Mouse (Mus musculus): ENCODE measurements around the gene Tmem156. TPM values are rescaled to one million over a fixed set of nuclear protein-coding genes. Genes with fewer than 3 reads are reported as not detected.
"Not testable (repeated sequence)": the region's sequence is repeated elsewhere in the genome, so short reads cannot be mapped to it uniquely, and the experiment has no call there.

Tmem156 gene
- under 1 TPM in 1 of 4 experiments, not detected in 3; 0.17 TPM for total RNA-seq (2022)

DNA sequence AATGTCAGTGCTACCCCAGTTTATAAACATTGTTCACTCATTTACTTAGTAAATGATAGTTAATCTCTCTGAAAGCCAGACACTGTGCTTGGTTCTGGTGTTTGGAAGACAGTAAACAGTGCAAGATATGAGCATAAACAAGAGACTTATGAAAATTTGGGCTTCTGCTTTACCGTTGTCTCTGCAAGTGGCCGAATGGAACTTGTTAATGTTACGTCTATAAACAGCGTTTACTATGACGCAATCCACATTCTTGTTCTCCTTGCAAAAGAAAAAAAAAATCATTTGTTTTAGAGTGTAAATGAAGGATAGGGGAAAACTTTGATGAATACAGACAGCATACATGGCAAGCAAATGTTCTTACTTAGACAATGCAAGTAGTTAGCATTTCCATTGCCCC, at the start of gene Tmem156:
TSS of gene Tmem156 (minus strand) at position 212 of the 400 bp plus-strand sequence.
- DNase-seq (ENCODE audit: low spot score), result no peak

DNA sequence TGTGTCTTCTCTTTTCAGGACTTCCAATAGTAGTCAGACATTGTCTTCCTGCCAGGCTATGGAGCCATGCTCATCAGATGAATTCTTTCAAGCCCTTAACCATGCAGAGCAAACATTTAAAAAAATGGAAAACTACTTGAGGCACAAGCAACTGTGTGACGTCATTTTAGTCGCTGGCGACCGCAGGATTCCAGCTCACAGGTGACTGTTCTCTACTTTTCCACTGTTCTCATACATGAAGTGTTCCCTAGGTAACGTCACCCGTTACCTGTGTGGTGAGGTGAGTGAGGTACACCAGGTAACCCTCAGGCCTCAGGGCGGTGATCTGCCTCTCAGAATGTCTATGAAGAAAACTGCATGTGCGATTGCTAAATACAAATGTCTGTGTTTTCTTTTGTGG, 49.3 kb upstream of the Tmem156 start:
- DNase-seq (ENCODE audit: low spot score), result no peak

DNA sequence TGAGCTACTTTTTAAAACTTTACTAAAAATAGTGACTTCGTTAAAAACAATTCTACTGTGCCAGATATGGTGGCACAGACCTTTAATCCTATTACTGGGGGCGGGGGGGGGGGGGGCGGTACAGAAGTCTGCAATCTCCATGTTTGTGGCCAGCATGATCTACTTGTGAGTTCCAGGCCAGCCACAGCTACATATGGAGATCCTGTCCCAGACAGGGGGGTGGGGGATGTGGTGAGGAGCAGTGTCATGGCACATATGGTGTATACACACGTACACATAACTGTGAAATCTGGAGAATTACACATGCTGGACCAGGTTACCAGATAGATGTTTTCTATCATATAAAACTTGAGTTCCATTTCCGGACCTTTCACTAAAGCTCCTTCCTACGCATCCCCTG, 45.1 kb upstream of the Tmem156 start:
- no peak for DNase-seq (ENCODE audit: low spot score)

DNA sequence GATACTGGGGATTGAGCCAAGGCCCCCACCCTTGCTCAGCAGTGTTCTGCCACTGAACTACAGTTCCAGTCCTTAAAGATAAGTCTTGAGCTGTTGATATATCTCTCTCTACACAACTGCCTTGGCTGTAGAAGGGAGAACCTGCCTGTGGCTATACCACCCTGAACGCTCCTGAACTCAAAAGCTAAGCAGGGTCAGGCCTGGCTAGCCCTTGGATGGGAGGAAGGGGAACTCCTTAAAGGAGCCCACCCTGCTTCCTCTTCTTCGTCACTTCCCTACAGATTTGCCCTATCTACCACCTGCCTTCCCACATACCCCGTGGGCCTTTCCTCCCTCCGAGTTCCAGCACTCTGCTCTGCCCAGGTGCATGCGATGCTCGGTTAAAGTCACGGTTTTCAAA, 44.2 kb upstream of the Tmem156 start:
- no peak for DNase-seq (ENCODE audit: low spot score)

DNA sequence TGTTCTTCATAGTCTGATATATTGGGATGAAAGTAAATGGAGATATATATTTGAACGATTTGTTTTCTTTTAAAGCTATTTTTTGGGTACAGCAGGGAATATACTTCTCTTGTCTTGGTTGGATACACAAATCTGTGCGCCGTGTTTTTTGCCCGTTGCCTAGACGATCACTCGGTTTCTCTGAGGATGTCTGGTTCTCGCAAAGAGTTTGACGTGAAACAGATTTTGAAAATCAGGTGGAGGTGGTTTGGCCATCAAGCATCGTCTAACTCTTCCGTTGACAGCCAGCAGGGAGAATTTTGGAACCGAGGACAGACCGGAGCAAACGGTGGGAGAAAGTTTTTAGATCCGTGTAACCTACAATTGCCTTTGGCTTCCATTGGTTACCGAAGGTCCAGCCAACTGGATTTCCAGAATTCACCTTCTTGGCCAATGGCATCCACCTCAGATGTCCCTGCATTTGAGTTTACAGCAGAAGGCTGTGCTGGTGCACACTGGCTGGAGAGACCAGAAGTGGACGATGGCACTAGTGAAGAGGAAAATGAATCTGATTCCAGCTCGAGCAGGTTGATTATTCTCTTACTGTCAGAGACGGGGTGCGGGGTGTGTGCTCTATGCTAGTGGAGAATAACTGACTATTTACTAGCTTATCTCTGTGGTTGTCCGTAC, 39.4 kb upstream of the Tmem156 start:
- no peak for DNase-seq (ENCODE audit: low spot score)

DNA sequence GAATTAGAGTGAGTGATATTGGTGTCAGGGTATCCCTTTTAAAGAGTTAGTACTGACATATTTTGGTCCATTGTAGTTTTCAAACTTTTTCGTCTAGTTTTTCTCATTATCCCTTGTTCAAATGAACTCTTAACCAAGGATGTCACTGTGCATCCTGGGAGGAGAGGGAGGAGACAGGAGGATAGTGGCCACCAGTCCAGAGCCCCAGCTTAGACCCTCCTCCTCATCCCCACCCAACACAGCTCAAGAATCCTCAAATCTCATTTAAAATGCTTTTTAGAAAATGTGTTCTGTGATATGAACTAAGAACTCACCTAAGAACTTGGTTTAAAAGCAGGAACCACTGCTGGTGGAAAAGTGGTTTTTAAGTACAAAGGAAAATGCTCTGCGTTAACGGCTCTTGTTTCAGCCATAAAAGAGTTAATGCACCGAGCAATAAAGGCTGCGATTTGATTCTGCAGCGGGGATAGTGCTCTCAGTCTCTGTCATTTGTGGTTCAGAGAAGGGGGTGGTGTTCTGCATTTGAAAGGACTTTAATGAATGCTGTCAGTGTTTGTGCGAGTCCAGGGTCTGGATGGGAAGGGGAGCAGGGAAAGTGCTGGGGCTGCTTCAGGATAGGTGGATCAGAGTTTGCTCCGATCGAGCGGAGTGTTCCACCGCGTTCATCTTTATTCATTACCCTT, 38.7 kb upstream of the Tmem156 start:
- no peak for DNase-seq (ENCODE audit: low spot score)

DNA sequence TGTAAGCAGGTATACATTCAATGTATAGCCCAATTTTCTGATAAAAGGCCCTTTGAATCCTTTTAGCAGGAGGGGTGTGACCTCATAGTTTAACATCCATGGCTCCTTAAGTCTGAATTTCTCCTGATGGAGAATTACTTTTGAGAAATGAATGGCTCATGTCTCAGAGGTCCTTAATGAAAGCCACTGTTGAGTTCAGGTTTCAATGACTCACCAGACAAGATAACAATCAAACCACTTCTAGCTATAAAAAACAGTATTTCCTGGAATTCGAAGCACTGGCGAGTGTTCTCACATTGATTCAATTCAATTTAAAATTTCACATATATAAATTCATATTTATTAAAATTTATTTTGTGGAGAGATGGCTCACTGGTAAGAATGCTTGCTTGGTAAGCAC, 36.5 kb upstream of the Tmem156 start:
- no peak for DNase-seq (ENCODE audit: low spot score)

DNA sequence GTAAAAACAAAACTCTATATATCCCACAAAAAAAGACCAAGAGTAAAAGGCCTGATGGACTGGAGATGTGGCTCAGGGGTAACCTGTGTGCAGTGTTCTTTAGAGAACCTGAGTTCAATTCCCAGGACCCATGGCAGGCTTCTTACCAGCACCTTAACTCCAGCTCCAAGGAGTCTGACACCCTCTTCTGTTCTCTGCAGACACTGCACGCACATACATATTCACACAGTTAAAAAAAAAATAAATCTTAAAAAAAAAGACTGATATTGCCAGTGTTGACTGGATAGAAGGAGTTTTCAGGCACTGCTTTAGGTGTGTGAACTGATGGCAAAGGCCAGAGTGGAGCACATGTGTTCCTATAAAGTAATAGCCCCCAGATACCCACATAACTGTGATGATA, 34.2 kb upstream of the Tmem156 start:
- DNase-seq (ENCODE audit: low spot score), result no peak

DNA sequence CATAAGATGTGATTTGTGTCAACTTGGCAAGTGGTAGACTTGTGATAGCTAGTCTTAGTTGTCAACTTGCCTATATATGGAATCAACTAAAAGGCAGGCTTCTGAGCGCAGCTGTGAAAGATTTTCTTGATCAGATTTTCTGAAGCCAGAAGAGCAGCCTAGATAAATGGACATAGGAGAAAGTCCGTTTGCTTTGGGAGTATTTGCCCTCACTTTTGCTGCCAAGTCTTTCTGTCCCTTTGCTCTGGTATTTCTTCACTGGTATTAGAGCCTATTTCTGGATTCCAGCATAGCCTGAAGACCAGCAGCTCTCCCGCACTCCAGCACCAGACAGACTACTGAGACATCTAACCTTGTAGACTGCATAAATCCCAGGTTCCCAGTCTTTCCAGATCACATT, 30.7 kb upstream of the Tmem156 start:
- DNase-seq (ENCODE audit: low spot score), result no peak

DNA sequence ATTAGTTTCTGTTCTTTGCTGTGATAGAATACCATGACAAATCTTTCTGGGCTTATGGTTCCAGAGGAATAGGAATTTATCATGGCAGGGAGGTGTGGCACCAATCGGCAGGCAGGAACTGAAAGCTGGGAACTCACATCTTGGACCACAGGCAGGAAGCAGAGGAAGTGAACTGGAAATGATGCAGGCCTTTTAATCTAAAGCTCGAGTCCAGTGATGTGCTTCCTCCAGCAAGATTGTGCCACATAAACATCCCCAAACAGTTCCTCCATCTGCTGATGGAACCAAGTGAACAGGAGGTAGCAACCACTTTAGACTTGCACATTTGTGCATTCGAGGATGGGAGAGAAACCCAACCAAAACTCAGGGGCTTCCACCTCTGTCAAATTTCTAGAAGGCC, 28.0 kb upstream of the Tmem156 start:
- DNase-seq (ENCODE audit: low spot score), result peak; percentile 36

DNA sequence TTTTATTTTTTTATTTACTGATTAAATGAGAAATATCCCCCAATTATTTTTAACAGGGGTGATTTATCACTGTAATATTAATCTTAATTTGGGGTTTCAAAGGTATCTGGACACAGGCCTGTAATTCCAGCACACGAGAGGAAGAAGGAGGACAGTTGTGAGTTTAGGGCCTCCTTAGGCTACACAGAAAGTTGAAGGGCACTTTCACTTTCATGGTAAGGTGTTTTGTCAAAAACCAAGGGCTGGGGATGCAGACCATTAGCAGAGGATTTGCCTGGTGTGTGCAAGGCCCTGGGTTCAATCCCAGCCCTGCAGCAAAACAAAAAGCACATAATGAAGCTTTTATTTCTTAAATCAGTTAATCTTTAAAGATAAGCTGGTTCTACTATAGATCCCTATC, 27.6 kb upstream of the Tmem156 start:
- no peak for DNase-seq (ENCODE audit: low spot score)

DNA sequence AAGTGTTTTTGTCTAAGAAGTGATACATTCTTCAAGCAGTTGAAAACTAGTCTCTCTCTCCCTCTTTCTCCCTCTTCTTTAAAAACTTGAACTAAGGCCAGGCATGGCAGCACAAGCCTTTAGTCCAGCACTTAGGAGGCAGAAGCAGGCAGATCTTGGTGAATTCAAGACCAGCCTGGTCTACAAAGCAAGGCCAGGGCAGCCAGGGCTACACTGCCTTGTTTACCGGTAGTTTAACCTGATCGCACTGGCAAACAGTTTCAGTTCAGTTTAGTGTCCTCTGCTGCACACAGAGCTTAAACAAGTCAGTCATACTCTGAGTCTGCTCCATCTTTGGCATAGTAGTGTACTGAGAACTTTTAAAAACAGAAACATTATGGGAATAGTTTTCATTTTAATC, 24.9 kb upstream of the Tmem156 start:
- DNase-seq (ENCODE audit: low spot score), result no peak

DNA sequence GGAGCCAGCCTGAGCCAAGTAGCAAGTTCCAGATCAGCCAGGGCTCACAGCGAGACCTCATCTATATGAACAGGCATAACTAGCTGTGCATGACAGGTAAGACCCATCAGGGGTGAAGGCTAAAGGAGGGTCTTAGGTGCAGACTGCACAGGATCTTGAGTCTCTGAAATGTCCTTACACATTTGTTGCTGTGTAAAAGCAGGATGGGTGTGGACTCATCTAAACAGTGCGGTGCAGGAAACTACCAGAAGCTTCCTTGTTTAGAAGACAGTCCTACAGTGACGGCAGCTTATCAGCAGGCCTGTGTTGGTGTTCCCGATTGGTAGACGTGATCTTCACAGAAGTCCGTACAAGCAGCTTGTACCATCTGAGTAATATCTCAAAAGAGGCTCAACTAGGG, 21.4 kb upstream of the Tmem156 start:
- DNase-seq (ENCODE audit: low spot score), result peak; percentile 63

DNA sequence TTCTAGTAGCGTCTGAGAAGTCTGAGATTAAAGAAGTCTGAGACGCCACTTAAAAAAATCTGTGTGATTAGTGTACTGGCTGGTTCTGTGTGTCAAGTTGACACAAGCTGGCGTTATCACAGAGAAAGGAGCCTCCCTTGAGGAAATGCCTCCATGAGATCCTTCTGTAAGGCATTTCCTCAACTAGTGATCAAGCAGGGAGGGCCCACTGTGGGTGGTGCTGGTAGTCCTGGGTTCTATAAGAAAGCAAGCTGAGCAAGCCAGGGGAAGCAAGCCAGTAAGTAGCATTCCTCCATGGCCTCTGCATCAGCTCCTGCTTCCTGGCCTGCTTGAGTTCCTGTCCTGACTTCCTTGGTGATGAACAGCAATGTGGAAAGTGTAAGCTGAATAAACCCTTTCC, 20.3 kb upstream of the Tmem156 start:
- not testable (repeated sequence) for DNase-seq (ENCODE audit: low spot score)

DNA sequence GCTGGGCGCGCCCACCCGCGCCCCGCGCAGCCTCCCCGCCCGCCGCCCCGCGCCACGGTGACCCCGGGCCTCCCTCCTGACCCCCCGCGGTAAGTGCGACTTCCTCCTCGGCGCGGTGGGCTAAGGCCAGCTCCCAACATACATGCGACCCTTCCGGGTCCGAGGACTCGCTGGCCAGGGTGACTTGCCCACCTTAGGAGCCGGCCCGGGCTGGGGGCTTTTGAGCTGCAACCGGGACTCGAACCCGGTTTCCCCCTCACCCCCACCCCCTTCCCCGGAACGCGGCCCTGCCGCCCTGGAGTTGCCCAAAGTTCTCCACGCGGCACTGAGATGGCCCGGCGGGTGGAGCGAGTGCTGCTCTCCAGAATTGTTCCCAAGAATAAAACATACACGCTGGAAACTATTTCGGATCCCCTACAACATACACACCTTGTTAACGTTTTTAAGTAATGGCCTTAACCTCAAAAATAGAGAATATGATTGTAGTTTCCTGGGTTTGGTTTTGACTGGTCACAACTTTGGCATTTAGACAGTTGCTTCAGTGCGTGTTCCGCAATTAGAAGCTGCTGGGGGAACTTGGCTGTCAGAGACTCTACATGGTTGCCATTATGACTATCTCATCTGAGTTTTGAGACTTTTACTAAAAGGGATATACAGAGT, 16.0 kb upstream of the Tmem156 start:
- peak; percentile 42 for DNase-seq (ENCODE audit: low spot score)

DNA sequence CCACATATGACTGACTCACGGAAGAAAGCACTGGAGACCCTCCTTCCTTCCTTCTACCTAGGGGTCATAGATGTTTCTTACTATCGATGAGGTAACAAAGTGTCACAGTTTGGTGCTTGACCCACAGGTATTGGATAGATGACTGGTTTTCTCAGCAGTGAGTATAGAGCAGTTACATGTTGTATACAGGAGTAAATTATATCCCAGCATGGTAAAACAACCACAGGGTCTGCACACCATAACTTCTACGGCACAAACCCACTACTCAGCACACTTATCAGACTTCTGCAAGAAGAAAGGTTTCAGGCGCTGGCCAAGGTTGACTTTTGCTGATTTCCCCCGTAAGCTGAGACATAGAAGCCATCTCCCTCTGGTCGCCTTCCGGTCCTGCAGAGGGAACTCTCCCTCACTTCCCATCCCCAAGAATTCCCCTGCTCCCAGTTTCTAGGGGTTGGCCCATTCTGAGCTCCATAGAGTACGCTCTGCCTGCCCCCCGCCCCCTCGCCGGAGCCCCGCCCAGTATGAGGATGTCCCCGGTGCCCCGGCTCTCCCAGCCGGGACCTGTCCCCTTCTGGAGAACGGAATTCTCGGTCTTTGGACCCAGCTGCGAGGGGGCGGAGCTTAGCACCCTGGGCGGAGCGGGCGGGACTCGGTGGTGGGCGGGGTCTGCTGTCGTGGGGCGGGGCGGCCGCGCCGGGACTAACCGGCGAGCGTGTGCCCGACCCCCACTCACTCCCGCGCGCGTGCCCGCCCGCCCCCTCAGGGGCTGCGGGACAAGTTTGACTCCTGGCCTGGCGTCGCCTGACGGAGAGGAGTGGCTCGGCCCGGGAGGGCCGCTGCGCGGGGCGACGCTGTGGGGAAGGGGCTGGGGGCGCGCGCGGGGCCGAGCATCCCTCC, 15.2 kb upstream of the Tmem156 start, which contains the start of gene Klhl5:
TSS of gene Klhl5 (plus strand) at position 664 of the 897 bp plus-strand sequence.
- DNase-seq (ENCODE audit: low spot score), result peak; percentile 88

DNA sequence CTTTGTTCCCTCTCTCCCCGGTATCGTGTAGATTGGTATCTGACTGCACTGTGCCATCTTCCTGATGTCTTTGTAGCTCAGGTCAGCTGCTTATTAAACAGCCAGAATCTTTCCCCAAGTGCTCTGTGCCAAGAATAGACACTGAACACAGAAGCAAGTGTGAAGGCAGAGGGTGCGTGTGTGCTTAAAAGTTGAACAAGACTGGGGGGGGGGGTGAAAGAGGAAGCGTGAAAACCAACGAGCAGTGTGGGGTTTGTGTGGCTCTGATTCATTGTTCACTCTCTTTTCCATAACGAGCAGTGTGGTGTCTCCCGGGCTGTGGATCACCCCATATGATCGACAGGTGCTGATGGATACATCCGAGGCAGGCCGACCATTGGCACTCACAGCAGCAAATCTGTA, 10.7 kb upstream of the Tmem156 start:
- no peak for DNase-seq (ENCODE audit: low spot score)

DNA sequence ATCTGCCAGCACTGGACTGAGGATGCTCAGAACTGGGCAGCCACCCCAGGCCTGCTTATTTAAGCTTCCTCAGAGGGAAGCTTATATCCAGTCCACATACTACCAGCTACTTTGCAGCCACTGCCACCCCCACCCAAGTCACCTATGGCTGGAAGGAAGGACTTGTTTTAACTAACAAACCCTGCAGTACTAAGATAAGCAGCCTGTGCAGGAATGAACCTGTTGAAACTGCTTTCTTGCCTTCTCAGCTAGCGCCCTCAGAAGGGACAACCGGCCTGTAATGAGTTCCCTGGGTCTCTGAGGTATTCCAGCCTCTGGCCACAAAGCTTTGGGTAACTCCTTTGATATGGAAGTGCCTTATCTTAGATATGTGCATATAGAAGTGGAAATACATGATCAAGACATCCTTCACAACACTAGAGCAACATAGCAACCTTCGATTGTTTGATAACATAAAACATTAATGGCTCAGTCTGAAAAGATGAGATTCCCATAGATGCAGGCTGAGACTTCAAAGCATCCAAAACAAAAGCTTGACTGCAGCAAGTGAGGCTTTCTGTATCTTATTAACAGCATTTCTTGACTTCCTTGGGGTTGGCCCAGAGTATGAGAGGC, 10.2 kb upstream of the Tmem156 start:
- no peak for DNase-seq (ENCODE audit: low spot score)

DNA sequence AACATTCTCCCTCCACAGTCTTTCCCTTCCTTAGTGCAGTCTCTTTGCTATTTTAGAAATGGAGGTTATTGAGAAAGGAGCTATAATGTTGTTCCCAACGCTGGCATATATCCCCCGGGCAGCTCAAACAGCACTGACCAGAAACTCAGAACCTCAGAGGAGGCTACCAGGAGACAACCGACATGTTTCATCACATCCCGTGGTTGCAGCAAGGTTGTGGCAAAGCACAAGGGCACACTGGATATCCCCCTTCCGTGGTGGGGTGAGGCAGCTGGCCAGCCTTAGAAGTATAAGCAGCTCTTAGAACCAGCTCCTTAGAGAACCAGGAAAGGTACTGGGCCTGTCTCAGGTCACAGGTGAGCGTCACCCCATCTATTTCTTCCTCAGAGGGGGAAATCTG, 9.7 kb upstream of the Tmem156 start:
- no peak for DNase-seq (ENCODE audit: low spot score)

DNA sequence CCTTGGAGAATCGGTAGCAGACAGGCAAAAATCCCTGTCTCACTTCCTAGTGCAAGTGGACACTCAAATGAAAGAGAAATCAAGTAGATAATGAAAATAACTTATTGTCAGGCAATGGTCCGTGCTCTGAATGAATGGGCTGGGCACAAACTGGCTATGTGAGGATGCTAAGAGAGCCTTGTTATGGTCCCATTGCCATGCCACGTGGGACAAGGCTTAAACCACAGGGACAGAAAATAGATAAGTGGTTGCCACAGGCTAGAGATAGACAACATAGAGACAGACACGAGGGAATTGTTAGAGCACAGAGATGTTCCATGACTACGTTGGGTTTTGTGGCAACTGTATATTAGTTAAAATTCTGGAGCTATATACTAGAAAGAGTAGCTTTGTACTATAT, 9.3 kb upstream of the Tmem156 start:
- no peak for DNase-seq (ENCODE audit: low spot score)

DNA sequence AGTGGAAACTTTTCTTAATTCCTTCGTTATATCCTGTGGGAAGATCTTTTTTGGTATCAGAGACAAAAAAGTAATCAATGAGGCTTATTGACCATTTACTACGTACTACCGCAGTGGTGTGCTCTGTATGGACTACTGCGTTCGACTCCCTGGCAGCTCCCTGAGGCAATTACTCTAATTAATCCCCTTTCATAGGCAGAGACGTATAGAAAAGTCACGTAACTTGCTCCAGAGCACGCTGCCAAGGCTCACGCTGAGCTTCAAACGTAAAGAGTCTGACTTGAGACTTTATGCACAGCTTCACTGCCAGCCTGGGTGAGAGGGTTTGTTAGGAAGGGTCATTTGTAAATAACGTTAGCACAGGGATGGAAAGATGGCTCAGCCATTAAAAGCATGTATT, 8.1 kb upstream of the Tmem156 start:
- no peak for DNase-seq (ENCODE audit: low spot score)

DNA sequence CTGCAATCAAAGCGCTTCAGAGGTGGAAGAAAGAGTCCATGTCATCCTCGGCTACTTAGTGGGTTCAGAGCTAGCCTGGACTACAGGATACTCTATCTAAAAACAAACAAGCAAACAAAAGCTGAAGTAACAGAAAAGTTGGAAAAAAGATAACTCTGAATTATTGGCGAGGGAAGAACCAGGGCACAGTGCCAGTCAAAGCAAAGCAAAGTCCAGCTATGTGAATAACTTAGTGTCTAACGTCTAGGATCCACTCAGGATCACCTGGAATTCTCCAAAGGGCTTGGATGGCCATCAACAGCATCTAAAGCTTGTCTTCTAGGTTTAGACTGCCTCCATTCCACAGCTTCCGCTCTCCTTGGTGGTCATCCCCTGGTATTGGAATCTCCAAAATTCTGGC, 5.5 kb upstream of the Tmem156 start:
- no peak for DNase-seq (ENCODE audit: low spot score)

Measured in heart, adult 8-10 months (tissue).